Mouse (Mus musculus): Measurements from ENCODE around the gene Lrmda. TPM values are rescaled to one million over a fixed set of nuclear protein-coding genes. Genes with fewer than 3 reads are reported as not detected.

The Lrmda gene
- total and polyA plus RNA-seq, 3 experiments = 5.1 to 5.9 TPM; not detected in 1

- H3K79me2 ChIP-seq (ENCODE audit: control insufficient read depth, insufficient read depth, low read length, poor library complexity) = no peaks in the 10 kb centered on the region
- H3K4me3 ChIP-seq (ENCODE audit: control insufficient read depth in 1 of 2, insufficient read depth in 1 of 2, low read depth in 2 of 2, low read length in 2 of 2) = no peak overlapping the region
- peaks cover 0 to 2% of the 10 kb centered on the region in 2 experiments; a peak in 2 of 4 replicates for H3K36me3 ChIP-seq (ENCODE audit: control insufficient read depth in 1 of 2, insufficient read depth in 2 of 2, low read length in 2 of 2)
- H3K4me1 ChIP-seq (ENCODE audit: control insufficient read depth in 1 of 2, insufficient read depth in 2 of 2, low read length in 2 of 2) = no peaks in the 10 kb centered on the region
- no peaks in the 10 kb centered on the region for H3K27me3 ChIP-seq (ENCODE audit: control insufficient read depth in 1 of 2, insufficient read depth in 2 of 2, low read length in 2 of 2)
- peak; percentile 79 for DNase-seq (ENCODE audit: low read depth, low spot score)
- no peaks in the 10 kb centered on the region for H3K9me3 ChIP-seq (replicated peaks; ENCODE audit: insufficient read depth, low read length)
- H3K9ac ChIP-seq (ENCODE audit: control insufficient read depth, low read depth, low read length, poor library complexity, severe bottlenecking) = no peak overlapping the region
- H3K27ac ChIP-seq (ENCODE audit: control insufficient read depth, low read depth, low read length) = no peak overlapping the region
- TF ChIP-seq POLR2A (IDR thresholded peaks at IDR 0.05; ENCODE audit: control insufficient read depth in 1 of 2, insufficient read depth in 1 of 2, low read depth in 1 of 2, low read length in 2 of 2, poor library complexity in 1 of 2) (no peak), GATA1 (IDR thresholded peaks at IDR 0.05; ENCODE audit: low read depth, low read length) (no peak), TCF12 (IDR thresholded peaks at IDR 0.05; ENCODE audit: low read depth, low read length) (no peak), UBTF (IDR thresholded peaks at IDR 0.05; ENCODE audit: borderline replicate concordance, insufficient read depth, low read depth, low read length) (no peak), KAT2A (conservative IDR thresholded peaks at IDR 0.05; ENCODE audit: low read depth, low read length) (no peak), E2F4 (IDR thresholded peaks at IDR 0.05; ENCODE audit: borderline replicate concordance, low read depth, low read length) (no peak), NELFE (IDR thresholded peaks at IDR 0.05; ENCODE audit: low read depth, low read length) (no peak), HCFC1 (IDR thresholded peaks at IDR 0.05; ENCODE audit: low read depth, low read length) (no peak), CHD2 (IDR thresholded peaks at IDR 0.05; ENCODE audit: low read length) (no peak), USF2 (IDR thresholded peaks at IDR 0.05; ENCODE audit: borderline replicate concordance in 1 of 2, insufficient read depth in 1 of 2, low read depth in 1 of 2, low read length in 2 of 2) (no peak), MAZ (IDR thresholded peaks at IDR 0.05; ENCODE audit: low read depth, low read length) (0 out of 2 replicates have a peak, but pooled peaks have one; percentile 39), BHLHE40 (IDR thresholded peaks at IDR 0.05; ENCODE audit: borderline replicate concordance, low read depth, low read length) (no peak), ZC3H11A (IDR thresholded peaks at IDR 0.05; ENCODE audit: low read depth, low read length) (peak; percentile 95), MYB (IDR thresholded peaks at IDR 0.05; ENCODE audit: low read depth, low read length) (no peak), SMC3 (IDR thresholded peaks at IDR 0.05; ENCODE audit: low read depth, low read length) (peak; percentile 93), MEF2A (IDR thresholded peaks at IDR 0.05; ENCODE audit: extremely low read depth, insufficient replicate concordance, low read depth, low read length, poor library complexity, severe bottlenecking) (no peak), MAX (IDR thresholded peaks at IDR 0.05; ENCODE audit: low read length) (no peak), POLR2AphosphoS2 (IDR thresholded peaks at IDR 0.05; ENCODE audit: low read length) (no peak), CTCF (IDR thresholded peaks at IDR 0.05 in 2 of 3, conservative IDR thresholded peaks at IDR 0.05 in 1 of 3; ENCODE audit: control insufficient read depth in 1 of 3, insufficient read depth in 1 of 3, low read depth in 2 of 3, low read length in 3 of 3, poor library complexity in 1 of 3, severe bottlenecking in 1 of 3) (peak; percentile 88 to 97 (median 94)), TAL1 (IDR thresholded peaks at IDR 0.05; ENCODE audit: low read length) (no peak), ZMIZ1 (IDR thresholded peaks at IDR 0.05; ENCODE audit: low read depth, low read length) (0 out of 2 replicates have a peak, but pooled peaks have one; percentile 44), EP300 (IDR thresholded peaks at IDR 0.05; ENCODE audit: low read depth in 1 of 2, low read length in 2 of 2) (no peak), ZKSCAN1 (IDR thresholded peaks at IDR 0.05; ENCODE audit: low read depth, low read length) (no peak), MXI1 (IDR thresholded peaks at IDR 0.05; ENCODE audit: low read depth, low read length) (peak; percentile 41; the same call in 1 of the 2 replicates), ELF1 (IDR thresholded peaks at IDR 0.05; ENCODE audit: low read depth, low read length) (no peak), CHD1 (IDR thresholded peaks at IDR 0.05; ENCODE audit: low read depth, low read length) (no peak), ZNF384 (IDR thresholded peaks at IDR 0.05; ENCODE audit: low read depth, low read length) (0 out of 2 replicates have a peak, but pooled peaks have one; percentile 22), USF1 (IDR thresholded peaks at IDR 0.05; ENCODE audit: low read depth, low read length) (no peak), RCOR1 (IDR thresholded peaks at IDR 0.05; ENCODE audit: low read depth, low read length) (no peak), GABPA (IDR thresholded peaks at IDR 0.05; ENCODE audit: low read depth, low read length) (no peak), MYC (IDR thresholded peaks at IDR 0.05; ENCODE audit: low read depth, low read length) (no peak), ETS1 (IDR thresholded peaks at IDR 0.05; ENCODE audit: low read depth, low read length) (no peak), JUND (IDR thresholded peaks at IDR 0.05; ENCODE audit: low read depth, low read length) (0 out of 2 replicates have a peak, but pooled peaks have one; percentile 45), MAFK (IDR thresholded peaks at IDR 0.05; ENCODE audit: borderline replicate concordance, low read depth, low read length) (no peak), NRF1 (IDR thresholded peaks at IDR 0.05; ENCODE audit: insufficient read depth, low read depth, low read length, poor library complexity, severe bottlenecking) (no peak), TBP (IDR thresholded peaks at IDR 0.05; ENCODE audit: low read depth, low read length) (no peak), RAD21 (IDR thresholded peaks at IDR 0.05; ENCODE audit: low read depth, low read length) (peak; percentile 89), SIN3A (IDR thresholded peaks at IDR 0.05; ENCODE audit: low read length) (no peak)
These were observed 558.7 kb downstream of the Lrmda start for GRCm38 (mm10) chr14:22578224-22578623.
